Mouse (Mus musculus): ENCODE measurements at regions not wholly inside any gene's neighbourhood (a gene's known extent, or its start where the extent isn't known, plus 50 kb on each side); places are given as distances from the start of the nearest gene placed in this dataset.

DNA sequence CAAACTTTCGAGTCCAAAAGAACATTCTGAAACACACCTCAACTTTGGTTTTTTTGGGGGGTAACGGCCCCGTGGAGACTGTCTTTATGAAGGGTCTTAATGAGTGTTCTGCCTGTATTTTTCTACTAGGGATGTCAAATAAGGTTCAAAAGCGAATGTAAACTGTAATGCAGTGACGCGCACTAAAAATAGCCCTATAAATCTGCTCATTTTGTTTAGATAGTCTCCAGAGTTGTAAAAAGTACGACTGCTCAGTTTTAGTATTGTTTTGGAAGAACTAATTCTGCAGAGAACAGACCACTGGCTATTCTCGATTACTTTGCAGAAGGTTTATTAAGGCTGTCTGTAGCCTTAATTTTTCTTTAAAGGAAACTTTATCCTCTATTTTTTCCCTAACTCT, 68.6 kb upstream of the BC052040 start:
- no peak for DNase-seq (ENCODE audit: low spot score)

DNA sequence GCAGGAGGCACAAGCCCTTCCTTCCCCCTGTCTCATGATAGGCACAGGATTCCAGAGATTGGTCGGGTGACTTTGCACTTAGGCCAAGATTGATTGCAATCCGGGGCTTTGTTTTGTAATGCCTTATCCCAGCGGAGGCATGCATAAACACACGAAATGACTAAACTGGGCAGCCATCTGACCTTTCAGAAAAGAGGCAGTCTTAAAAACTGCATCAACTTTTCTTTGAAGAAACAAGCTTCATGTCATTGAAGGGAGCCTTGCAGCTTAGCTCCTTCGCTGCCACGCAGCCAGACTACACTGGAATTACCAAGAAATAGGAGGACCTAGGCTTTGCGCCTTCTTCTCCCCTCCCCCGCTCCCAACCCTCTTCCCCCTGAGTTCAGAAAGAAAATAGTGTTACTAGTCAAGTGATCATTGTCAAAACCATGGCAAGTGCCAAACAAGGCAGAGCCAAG, 67.7 kb upstream of the BC052040 start:
- DNase-seq (ENCODE audit: low spot score) = peak; percentile 1

DNA sequence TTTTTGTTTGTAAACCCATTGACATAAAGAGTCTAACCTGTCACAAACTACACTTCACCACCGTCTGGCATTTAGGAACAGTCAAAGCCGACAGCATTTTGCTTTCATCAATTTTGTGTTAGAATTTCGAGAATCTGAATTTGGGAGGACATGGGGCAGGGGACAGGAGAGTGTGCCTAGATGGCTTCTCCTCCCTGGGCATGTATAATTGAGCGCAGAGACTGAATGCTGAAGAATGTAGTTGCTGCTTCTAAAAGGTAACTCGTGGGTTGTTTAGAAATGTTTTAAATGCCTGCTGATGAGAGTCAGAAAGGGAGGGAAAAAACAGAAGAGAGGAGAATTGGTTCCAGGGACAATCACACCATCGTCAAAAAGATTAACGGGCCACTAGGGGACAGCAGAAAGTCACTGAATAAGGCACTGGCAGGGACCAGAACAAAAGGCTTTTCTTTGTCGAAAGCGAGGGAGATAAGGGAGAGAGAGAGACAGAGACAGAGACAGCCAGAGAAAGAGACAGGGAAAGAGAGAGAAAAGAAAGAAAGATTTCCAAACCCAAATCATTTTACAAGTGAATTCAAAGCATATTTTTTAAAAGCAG, 66.6 kb upstream of the BC052040 start:
- DNase-seq (ENCODE audit: low spot score) = peak; percentile 1

DNA sequence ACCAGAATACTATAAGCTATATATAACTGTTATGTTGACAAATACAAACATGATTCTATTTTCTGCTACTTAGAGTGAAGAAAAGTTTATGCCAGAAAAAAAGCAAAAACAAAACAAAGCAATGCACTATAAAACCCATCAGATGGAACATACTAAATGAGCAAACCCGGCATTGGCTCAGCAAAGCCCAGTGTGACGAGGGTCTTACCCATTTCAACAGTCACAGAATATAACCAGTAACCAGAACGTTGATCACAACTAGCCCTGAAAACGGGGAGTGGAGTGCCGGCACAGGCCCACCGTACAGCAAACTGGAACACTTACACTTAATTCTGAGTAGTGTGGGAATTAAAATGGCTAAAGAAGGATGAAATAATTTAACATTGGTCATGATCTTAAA, 66.0 kb upstream of the BC052040 start:
- DNase-seq (ENCODE audit: low spot score) = no peak

DNA sequence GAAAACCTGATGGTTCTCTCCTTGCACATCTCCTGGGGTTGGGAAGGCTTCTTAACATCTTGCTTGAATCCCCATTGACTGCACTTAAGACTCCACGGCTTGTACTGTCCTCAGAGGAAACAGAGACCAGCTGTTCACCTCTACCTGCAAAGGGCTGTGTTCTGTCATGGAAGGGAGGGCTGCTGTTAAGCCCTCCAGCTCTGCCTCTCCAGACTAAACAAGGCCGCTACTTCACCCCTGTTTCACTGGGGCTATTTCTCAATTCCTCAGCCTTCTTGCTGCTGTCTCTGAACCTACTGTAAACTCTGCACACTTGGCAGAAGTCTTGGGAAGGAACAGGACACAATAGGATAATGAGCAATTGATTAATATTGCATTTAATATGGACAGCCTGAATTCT, 64.7 kb upstream of the BC052040 start:
- no peak for DNase-seq (ENCODE audit: low spot score)

DNA sequence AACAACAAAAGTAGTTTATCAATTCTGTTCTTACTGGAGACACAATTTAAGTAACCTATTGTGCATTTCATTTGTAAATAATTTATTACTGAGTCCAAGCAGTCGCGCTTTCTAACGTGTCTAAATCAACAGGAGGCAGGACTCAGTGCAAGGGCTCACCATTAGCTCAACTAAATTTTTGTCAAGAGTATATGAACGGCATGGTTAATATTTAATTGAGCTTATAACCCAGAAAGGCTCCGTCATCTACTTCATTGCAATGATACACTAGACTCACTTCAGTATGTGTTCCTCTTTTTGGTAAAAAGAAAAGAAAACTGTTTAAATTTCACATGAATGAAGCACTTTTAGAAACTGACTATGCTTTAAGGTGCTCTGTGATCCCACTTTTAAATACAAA, 61.5 kb upstream of the BC052040 start:
- DNase-seq (ENCODE audit: low spot score) = no peak

DNA sequence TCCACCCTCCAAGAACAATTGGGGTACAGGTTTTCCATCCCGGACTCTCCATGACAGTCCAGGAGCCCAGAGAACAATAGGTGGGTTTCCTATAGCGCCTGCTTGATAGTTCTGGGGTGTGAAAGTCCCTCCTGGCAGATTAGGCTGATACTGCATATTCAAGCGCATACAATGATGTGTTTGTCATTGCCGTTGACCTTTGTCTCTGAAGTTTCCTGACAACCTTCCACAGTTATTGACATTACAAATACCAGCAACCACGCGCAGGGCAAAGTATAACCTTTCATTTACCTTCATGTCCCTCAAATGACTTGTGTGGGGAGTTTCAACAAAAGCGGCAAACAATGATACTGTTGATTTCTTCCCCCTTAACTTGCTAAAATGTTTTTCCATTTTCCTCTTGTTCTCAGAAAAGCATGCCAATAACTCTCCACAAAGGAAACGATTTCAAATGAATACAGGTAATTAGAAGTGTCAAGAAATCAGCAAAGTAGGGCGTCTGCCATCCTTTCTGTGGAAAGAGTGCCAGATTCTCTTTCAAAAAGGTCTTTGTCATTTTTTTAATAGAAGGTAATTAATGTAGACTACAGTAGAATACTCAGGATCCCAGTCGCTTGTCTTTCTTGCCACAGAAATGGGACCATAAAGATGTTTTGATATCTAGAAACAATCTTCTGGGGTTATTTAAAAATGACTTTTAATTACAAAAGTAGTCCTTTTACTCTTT, 60.9 kb upstream of the BC052040 start:
- no peak for DNase-seq (ENCODE audit: low spot score)

DNA sequence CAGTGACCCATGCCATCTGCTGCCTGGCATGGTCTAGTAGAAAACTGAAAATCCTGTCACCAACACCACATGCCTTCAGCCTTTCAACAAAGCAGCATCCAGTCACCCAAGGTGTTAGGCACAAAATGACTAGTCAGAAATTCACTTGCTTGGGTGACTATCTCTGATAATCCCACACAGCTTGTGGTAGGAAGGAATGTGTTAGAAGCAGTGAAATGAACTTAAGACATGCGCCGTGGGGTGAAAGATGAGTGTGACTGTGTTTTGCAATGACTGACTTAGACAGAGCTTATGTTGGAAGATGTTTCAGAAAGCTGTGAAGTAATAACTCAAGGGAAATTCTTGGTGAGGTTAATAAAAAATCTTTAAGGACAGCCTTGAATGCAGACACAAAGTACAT, 51.6 kb upstream of the BC052040 start:
- DNase-seq (ENCODE audit: low spot score) = no peak

Data from gastrocnemius, adult 18-20 months (tissue).